Mouse (Mus musculus) E14TG2a.4 (cell line): ENCODE measurements around the gene Parp6.

Source experiments
- H3K27me3 ChIP-seq: 2 replicates; pipeline ENCODE4 v1.6.1; 2014; ENCODE audit warnings: low read length, control low read depth; ENCODE audit not compliant: insufficient read depth
- H3K36me3 ChIP-seq: 2 replicates; pipeline ENCODE4 v1.6.1; 2014; ENCODE audit warnings: low read length, control low read depth; ENCODE audit not compliant: insufficient read depth
- H3K4me1 ChIP-seq: replicated peaks from 2 replicates; pipeline ENCODE4 v1.6.1; 2014; ENCODE audit warnings: low read depth, low read length, control low read depth
- H3K4me3 ChIP-seq: replicated peaks from 2 replicates; pipeline ENCODE4 v1.5.1; 2014; ENCODE audit warnings: mild to moderate bottlenecking, low read length
- H3K9me3 ChIP-seq: 2 replicates; pipeline ENCODE4 v1.6.1; 2014; ENCODE audit warnings: low read length, control low read depth
- CTCF ChIP-seq: conservative IDR thresholded peaks from 2 replicates; pipeline ENCODE4 v1.5.1; 2014; ENCODE audit warnings: low read length
- NANOG ChIP-seq: IDR thresholded peaks from 2 replicates; pipeline ENCODE4 v1.6.1; 2014; ENCODE audit warnings: borderline replicate concordance, low read length, mixed read lengths
- POU5F1 ChIP-seq: IDR thresholded peaks from 2 replicates; pipeline ENCODE4 v1.6.1; 2014; ENCODE audit warnings: low read length, borderline replicate concordance

Parp6 gene

GRCm38 (mm10) chr9:59616622-59617306 is at the start of gene Parp6:
TSS of gene Parp6 (plus strand) at chr9:59617284.
- no peaks in the 10 kb centered on the region for H3K36me3 ChIP-seq
- TF ChIP-seq POU5F1, result no peak
- H3K9me3 ChIP-seq, result no peaks in the 10 kb centered on the region
- H3K4me3 ChIP-seq, result peak within 1 kb of the TSS; percentile 96
- H3K4me1 ChIP-seq, result peaks cover 56% of the 10 kb centered on the region
- no peaks in the 10 kb centered on the region for H3K27me3 ChIP-seq

GRCm38 (mm10) chr9:59571852-59572251 is 45.2 kb upstream of the Parp6 start:
- Histone ChIP-seq H3K4me1 (0 out of 2 replicates have a peak, but pooled peaks cover 3% of the 10 kb centered on the region), H3K9me3 (no peaks in the 10 kb centered on the region), H3K36me3 (no peaks in the 10 kb centered on the region), H3K4me3 (no peak overlapping the region), H3K27me3 (peaks cover 27% of the 10 kb centered on the region)
- TF ChIP-seq POU5F1, result no peak
- TF ChIP-seq CTCF, result no peak
- no peak for TF ChIP-seq NANOG

GRCm38 (mm10) chr9:59577401-59577800 is 39.7 kb upstream of the Parp6 start:
- Histone ChIP-seq H3K4me3 (peak overlapping the region; percentile 77), H3K36me3 (no peaks in the 10 kb centered on the region), H3K9me3 (no peaks in the 10 kb centered on the region), H3K27me3 (peaks cover 67% of the 10 kb centered on the region), H3K4me1 (peaks cover 30% of the 10 kb centered on the region)
- TF ChIP-seq CTCF (no peak), POU5F1 (no peak), NANOG (no peak)

GRCm38 (mm10) chr9:59577844-59578504 is 39.1 kb upstream of the Parp6 start, which contains the start of gene Celf6:
TSS of gene Celf6 (plus strand) at chr9:59577917.
- TF ChIP-seq CTCF, result no peak
- no peak for TF ChIP-seq POU5F1
- no peak for TF ChIP-seq NANOG
- H3K27me3 ChIP-seq, result peaks cover 68% of the 10 kb centered on the region
- H3K36me3 ChIP-seq, result no peaks in the 10 kb centered on the region
- H3K9me3 ChIP-seq, result no peaks in the 10 kb centered on the region
- H3K4me3 ChIP-seq, result peak within 1 kb of the TSS; percentile 77
- peaks cover 33% of the 10 kb centered on the region for H3K4me1 ChIP-seq

GRCm38 (mm10) chr9:59578505-59578867 is 38.6 kb upstream of the Parp6 start:
- Histone ChIP-seq H3K36me3 (no peaks in the 10 kb centered on the region), H3K4me3 (peak overlapping the region; percentile 77), H3K4me1 (peaks cover 38% of the 10 kb centered on the region), H3K27me3 (peaks cover 71% of the 10 kb centered on the region), H3K9me3 (no peaks in the 10 kb centered on the region)
- TF ChIP-seq POU5F1, result no peak
- no peak for TF ChIP-seq NANOG
- no peak for TF ChIP-seq CTCF

- Histone ChIP-seq H3K27me3 (peaks cover 78% of the 10 kb centered on the region), H3K36me3 (no peaks in the 10 kb centered on the region), H3K9me3 (no peaks in the 10 kb centered on the region), H3K4me1 (peaks cover 35% of the 10 kb centered on the region), H3K4me3 (peak overlapping the region; percentile 11; the same call in 1 of the 2 replicates)
- TF ChIP-seq CTCF (peak; percentile 66), POU5F1 (no peak)
These were observed 32.2 kb upstream of the Parp6 start for GRCm38 (mm10) chr9:59584871-59585308.

GRCm38 (mm10) chr9:59588252-59588651 is 28.8 kb upstream of the Parp6 start:
- H3K27me3 ChIP-seq, result peaks cover 75% of the 10 kb centered on the region
- H3K4me3 ChIP-seq, result no peak overlapping the region
- peaks cover 31% of the 10 kb centered on the region for H3K4me1 ChIP-seq
- no peaks in the 10 kb centered on the region for H3K36me3 ChIP-seq
- H3K9me3 ChIP-seq, result no peaks in the 10 kb centered on the region
- TF ChIP-seq POU5F1 (no peak), CTCF (no peak), NANOG (no peak)

- TF ChIP-seq CTCF (no peak), NANOG (no peak), POU5F1 (no peak)
- H3K27me3 ChIP-seq, result peaks cover 70% of the 10 kb centered on the region
- H3K9me3 ChIP-seq, result no peaks in the 10 kb centered on the region
- no peak overlapping the region for H3K4me3 ChIP-seq
- H3K4me1 ChIP-seq, result peaks cover 26% of the 10 kb centered on the region
- no peaks in the 10 kb centered on the region for H3K36me3 ChIP-seq
These were observed 28.1 kb upstream of the Parp6 start for GRCm38 (mm10) chr9:59588710-59589671.
